Mouse (Mus musculus) forebrain, embryonic 12.5 days (tissue): Measurements from ENCODE around the gene Bnip1. TPM values are rescaled to one million over a fixed set of nuclear protein-coding genes. Genes with fewer than 3 reads are reported as not detected.

Source experiments
- ATAC-seq: fragments of 200-750 bp; cut with Nextera tagmentation; 2 replicates; pipeline ENCODE4 v1.8.0; 2017; ENCODE audit warnings: moderate TSS enrichment; ENCODE audit not compliant: low FRiP score
- H3K27ac ChIP-seq: fragments of 300-500 bp; sonication (generic); 2 replicates; pipeline ENCODE4 v1.5.1; 2016; ENCODE audit warnings: mild to moderate bottlenecking
- H3K27me3 ChIP-seq: fragments of 300-500 bp; sonication (generic); 2 replicates; pipeline ENCODE4 v1.6.1; 2016; ENCODE audit warnings: mild to moderate bottlenecking
- H3K36me3 ChIP-seq: fragments of 300-500 bp; sonication (generic); replicated peaks from 2 replicates; pipeline ENCODE4 v1.6.1; 2016; ENCODE audit warnings: mild to moderate bottlenecking
- H3K4me1 ChIP-seq: fragments of 300-500 bp; sonication (generic); 2 replicates; pipeline ENCODE4 v1.6.1; 2016
- H3K4me2 ChIP-seq: fragments of 300-500 bp; sonication (generic); 2 replicates; pipeline ENCODE4 v1.6.1; 2016; ENCODE audit warnings: mild to moderate bottlenecking, moderate library complexity
- H3K4me3 ChIP-seq: fragments of 300-500 bp; sonication (generic); replicated peaks from 2 replicates; pipeline ENCODE4 v1.5.1; 2016; ENCODE audit warnings: mild to moderate bottlenecking
- H3K9ac ChIP-seq: fragments of 300-500 bp; sonication (generic); 2 replicates; pipeline ENCODE4 v1.6.1; 2016; ENCODE audit warnings: mild to moderate bottlenecking
- H3K9me3 ChIP-seq: fragments of 300-500 bp; sonication (generic); 2 replicates; pipeline ENCODE4 v1.6.1; 2016
- WGBS: fragments of 180-500 bp; shearing (Covaris S2); methylation state at CpG from one replicate; pipeline ENCODE4 v1.1.7; 2016; 5-methylcytosine and 5-hydroxymethylcytosine counted together
- polyA plus RNA-seq: library from polyadenylated mRNA; unstranded; fragments of >200 nt; fragmentation: Nextera tagmentation; extraction: Ambion mirVana; gene quantifications from 2 replicates; pipeline ENCODE4 v1.2.1, GENCODE M21; 2016

Gene Bnip1
- polyA plus RNA-seq, 1 experiment from 2014 or later: 47.6 TPM

DNA sequence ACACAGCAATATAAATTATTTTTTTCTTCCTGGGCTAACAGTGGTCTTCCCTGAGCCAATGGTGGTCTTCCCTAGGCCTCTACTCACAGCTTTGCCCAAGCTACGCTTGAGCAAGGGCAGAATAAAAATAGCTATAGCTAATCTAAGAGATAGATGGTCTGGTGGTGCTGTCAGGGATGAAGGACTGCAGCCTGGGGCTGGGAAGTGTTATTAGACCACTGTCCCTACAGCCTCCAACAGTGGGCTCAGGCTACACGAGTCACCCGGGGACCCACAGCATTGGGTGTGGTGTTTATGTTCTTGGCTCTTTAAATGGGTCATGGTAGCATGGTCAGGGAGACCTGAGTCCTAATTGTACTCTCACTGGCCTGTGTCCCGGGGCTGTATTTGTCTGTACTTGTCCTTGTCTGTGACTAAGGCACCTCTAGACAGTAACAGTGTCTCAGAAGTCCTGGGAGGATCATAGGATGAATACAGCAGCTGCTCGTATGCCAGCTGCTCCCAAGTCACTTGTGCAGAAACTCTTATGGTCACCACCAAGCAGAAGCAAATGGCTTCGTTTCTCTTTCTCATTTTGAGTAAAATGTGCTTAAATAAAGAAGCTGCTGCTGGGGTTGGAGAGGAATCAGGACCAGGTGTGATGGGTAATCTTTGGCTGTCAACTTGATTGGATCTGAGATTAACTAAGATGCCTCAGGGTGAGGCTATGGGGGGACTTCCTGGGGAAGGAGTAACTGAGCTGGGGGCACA lies 16.7 kb downstream of the Bnip1 start:
- Histone ChIP-seq H3K4me3 (no peak overlapping the region), H3K9ac (no peak overlapping the region), H3K9me3 (no peaks in the 10 kb centered on the region), H3K4me2 (no peak overlapping the region), H3K27ac (no peak overlapping the region), H3K27me3 (no peaks in the 10 kb centered on the region), H3K36me3 (peaks cover 8% of the 10 kb centered on the region), H3K4me1 (no peaks in the 10 kb centered on the region)
- ATAC-seq: no peak
- 81% methylated on average over 6 of the region's 6 CpGs for WGBS

DNA sequence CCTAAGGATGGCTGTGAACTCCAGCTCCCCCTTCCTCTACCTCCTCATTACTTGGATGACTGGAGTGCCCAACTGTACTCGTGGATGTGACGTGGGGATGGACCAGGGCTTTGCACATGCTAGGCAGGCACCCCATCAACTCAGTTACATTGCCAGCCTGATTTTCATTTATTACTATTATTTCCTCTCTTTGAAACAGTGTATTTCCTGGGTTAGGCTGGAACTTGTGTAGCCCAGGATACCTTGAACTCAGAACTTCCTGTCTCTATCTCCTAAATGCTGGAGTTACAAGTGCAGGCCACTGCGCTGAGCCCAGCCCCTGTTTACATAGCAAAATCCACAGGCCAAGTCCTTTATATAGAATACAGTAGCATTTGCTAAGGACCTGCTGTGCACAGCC lies 22.0 kb downstream of the Bnip1 start:
- no peak for ATAC-seq
- Histone ChIP-seq H3K4me1 (no peaks in the 10 kb centered on the region), H3K36me3 (no peaks in the 10 kb centered on the region), H3K9me3 (no peaks in the 10 kb centered on the region), H3K4me3 (no peak overlapping the region), H3K27ac (no peak overlapping the region), H3K9ac (no peak overlapping the region), H3K4me2 (no peak overlapping the region), H3K27me3 (no peaks in the 10 kb centered on the region)
- 88% methylated on average over 3 of the region's 3 CpGs for WGBS

DNA sequence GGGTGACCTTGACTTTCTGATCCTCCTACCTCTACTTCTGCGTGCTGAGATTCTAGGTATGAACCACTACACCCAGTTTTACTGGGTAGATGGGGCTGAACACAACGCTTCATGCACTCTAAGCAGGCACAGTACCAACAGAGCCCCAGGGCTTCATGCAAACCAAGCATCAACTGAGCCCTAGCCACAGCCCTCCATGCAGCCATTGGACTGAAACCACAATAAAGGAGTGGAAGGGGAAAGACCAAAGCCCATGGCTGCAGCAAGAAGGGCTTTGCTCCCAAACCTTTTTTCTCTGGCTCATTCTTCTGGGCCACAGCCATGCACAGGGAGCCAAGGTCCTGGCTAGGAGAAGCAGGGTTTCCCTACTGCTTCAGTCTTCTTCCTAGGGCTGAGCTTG lies 31.7 kb downstream of the Bnip1 start:
- Histone ChIP-seq H3K9ac (no peak overlapping the region), H3K9me3 (no peaks in the 10 kb centered on the region), H3K36me3 (no peaks in the 10 kb centered on the region), H3K4me3 (no peak overlapping the region), H3K4me1 (no peaks in the 10 kb centered on the region), H3K4me2 (no peak overlapping the region), H3K27ac (no peak overlapping the region), H3K27me3 (no peaks in the 10 kb centered on the region)
- ATAC-seq: no peak
- WGBS: 72% methylated on average over 2 of the region's 2 CpGs

DNA sequence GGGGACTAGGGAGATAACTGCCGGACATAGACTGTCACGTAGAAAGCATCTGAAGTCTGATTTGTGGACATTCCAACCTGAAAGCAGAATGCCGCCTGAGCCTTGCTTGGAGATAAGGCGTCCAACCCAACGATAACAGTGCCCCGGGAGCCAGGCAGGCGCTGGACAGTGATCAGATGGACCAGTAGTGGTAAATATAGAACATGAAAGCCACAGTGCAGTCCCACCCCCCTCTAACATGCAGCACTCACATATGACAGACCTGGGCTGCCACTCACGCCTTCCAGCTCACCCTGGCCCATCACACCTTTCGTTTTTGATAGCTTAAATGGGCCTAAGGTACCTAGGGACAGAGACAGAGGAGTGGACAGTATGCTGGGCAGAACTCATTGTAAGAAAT lies 32.6 kb downstream of the Bnip1 start:
- Histone ChIP-seq H3K4me1 (no peaks in the 10 kb centered on the region), H3K9ac (no peak overlapping the region), H3K27ac (no peak overlapping the region), H3K9me3 (no peaks in the 10 kb centered on the region), H3K27me3 (no peaks in the 10 kb centered on the region; the same call in 1 of the 2 replicates), H3K4me3 (no peak overlapping the region), H3K4me2 (no peak overlapping the region), H3K36me3 (no peaks in the 10 kb centered on the region)
- ATAC-seq: no peak
- WGBS: 82% methylated on average over 9 of the region's 9 CpGs

DNA sequence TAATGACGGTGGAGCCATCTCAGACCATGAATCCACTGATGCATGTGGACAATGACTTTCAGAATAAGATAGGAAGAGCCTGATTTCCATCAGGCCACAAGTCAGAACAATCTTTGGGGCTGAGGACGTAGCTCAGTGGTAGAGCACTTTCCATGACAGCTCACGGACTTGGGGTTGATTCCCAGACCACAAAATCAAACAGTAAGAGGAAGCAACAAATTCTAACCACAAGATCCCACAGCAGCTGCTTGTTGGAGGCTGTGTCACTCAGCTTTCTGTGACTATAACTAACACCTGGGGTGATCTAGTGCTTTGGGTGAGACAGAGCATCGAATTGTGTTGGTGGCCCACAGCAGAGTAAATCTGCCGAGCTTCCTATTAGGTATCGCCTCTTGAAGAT lies 35.9 kb downstream of the Bnip1 start:
- ATAC-seq: no peak
- Histone ChIP-seq H3K27ac (no peak overlapping the region), H3K9ac (no peak overlapping the region), H3K36me3 (no peaks in the 10 kb centered on the region), H3K4me3 (no peak overlapping the region), H3K9me3 (no peaks in the 10 kb centered on the region), H3K4me1 (no peaks in the 10 kb centered on the region), H3K27me3 (no peaks in the 10 kb centered on the region; the same call in 1 of the 2 replicates), H3K4me2 (no peak overlapping the region)
- 82% methylated on average over 6 of the region's 6 CpGs for WGBS

DNA sequence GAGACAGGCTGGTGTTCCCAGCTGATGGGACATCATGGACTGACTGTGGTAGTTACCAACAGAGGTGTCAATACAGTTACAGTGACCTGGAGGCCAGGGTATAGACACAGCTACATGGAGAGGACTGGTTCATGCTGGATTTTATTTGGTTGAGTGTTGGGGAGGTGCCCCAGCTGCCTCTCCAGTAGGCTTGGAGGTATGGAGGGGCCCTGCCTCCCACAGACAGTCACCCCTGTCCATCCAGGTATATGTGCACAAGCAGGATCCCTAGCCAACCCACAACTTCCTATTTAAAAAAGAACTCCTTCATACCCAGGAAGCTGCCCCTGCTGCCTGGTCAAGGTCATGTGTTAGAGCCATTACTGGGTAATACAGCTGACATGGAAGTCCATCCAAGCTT lies 36.9 kb downstream of the Bnip1 start:
- ATAC-seq: no peak
- no peaks in the 10 kb centered on the region for H3K9me3 ChIP-seq
- no peak overlapping the region for H3K27ac ChIP-seq
- no peak overlapping the region for H3K4me3 ChIP-seq
- no peaks in the 10 kb centered on the region for H3K36me3 ChIP-seq
- no peaks in the 10 kb centered on the region; the same call in 1 of the 2 replicates for H3K27me3 ChIP-seq
- H3K4me2 ChIP-seq: no peak overlapping the region
- H3K9ac ChIP-seq: no peak overlapping the region
- H3K4me1 ChIP-seq: no peaks in the 10 kb centered on the region

DNA sequence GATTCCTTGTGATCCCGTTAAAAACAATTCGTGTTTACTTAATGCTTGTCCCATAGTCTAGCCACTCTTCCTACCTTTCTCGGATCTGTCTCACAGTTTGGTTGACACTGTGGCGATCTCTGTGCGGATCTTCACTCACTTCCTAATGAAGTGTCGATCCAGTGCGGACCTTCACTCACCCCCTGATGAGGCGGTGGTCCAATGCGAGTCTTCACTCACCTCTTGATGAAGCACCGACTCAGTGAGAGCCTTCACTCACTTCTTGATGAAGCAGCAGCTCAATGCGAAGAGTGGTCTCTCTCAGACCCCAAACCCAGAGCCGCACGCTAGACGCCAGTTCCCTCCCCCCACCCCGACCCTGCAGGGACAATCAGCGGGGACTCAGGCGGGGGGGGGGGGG lies 45.3 kb downstream of the Bnip1 start:
- Histone ChIP-seq H3K9me3 (no peaks in the 10 kb centered on the region), H3K27ac (no peak overlapping the region), H3K4me3 (no peak overlapping the region), H3K36me3 (no peaks in the 10 kb centered on the region), H3K4me2 (no peak overlapping the region), H3K4me1 (no peaks in the 10 kb centered on the region), H3K27me3 (peaks cover 13% of the 10 kb centered on the region; the same call in 1 of the 2 replicates), H3K9ac (no peak overlapping the region)
- 74% methylated on average over 15 of the region's 17 CpGs for WGBS
- ATAC-seq: no peak

DNA sequence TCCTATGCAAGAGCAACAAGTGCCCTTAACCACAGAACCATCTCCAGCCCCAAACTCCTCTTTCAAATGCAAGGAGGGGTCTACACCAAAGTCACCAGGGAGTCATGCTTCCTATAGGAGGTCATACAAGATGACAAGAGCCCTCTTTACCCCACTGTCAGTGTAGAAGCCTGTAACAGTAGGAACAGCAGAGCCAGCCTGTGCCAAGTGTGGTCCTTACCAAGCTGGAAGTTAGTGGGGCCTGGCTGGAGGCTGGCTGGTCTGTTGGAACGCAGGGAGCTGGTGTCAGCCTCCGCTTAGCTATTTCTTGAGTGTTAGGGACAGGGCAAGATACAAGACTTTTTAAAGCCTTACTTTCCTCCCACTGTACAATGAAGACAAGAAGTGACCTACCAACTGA lies 52.9 kb downstream of the Bnip1 start:
- no peak overlapping the region for H3K27ac ChIP-seq
- no peak overlapping the region for H3K4me3 ChIP-seq
- H3K9me3 ChIP-seq: no peaks in the 10 kb centered on the region
- no peaks in the 10 kb centered on the region for H3K4me1 ChIP-seq
- H3K36me3 ChIP-seq: no peaks in the 10 kb centered on the region
- H3K9ac ChIP-seq: no peak overlapping the region
- peaks cover 74% of the 10 kb centered on the region for H3K27me3 ChIP-seq
- no peak overlapping the region for H3K4me2 ChIP-seq
- ATAC-seq: no peak
- WGBS: 88% methylated on average over 2 of the region's 2 CpGs

DNA sequence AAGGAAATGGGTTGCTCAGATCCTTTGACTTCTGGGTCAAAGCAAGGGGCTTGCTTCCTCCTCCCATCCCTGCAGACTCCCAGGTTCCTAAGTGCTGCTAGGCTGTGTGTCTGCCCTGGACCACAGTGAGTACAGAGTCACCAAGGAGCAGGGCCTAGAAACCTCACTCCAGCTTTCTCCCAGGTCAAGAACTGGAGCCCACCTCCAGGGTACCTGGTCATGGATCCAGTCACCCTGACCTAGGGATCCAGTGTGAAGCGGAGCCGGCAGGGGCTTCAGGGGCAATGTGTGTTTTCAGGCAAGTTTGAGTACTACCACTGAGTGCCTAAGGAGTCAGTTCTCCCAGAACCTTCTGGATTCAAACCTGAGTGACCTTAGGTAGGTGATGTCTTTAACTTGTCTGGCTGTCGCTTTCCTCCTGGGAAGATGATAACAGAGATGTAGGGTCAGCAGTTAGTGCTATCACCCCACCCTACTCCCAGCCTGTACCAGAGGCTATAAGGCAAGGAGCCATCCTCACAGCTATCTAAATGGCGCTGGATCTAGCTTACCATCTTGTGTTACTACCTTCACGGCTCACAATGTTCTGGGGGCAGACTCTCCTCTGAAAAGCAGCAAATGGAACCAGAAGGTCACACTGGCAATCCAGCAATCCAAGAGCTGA lies 53.6 kb downstream of the Bnip1 start:
- H3K36me3 ChIP-seq: no peaks in the 10 kb centered on the region
- 75% methylated on average over 5 of the region's 5 CpGs for WGBS

DNA sequence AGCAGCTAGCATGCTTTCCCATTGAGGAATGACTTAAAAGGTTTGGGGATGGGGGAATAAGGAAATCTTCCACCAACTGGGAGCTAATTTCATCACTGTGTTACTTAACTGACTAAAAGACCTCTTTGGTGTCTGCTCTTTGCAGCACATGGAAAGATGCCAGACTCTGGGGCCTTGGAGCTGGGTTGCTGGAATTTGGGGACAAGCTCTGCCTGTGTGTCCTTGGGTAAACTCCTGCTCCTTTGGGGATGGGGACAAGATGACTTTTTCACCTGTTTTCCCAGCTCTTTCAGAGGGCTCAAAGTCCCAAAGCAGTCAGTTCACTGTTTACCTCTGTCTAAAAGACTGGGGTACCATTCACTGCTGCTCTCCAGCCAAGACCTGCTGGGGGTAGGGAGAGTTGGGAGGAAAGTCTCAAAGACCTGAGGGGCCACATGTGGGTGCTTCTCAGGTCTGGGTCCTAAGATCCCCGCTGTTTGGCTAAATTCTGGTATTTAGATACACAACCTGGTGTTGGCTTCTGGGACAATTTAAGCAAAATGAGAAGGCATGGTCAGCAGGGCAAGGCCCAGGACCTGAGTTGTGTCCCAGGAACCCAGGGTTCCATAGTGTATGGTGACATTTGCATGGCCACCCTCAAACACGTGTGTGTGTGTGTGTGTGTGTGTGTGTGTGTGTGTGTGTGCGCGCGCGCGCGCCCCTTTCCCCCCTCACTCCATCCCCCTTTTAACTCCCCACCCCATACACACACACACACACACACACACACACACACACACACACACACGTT lies 54.3 kb downstream of the Bnip1 start:
- H3K27ac ChIP-seq: no peak overlapping the region
- no peak overlapping the region for H3K9ac ChIP-seq
- ATAC-seq: no peak
- whole genome bisulfite sequencing: 27% methylated on average over 5 of the region's 9 CpGs
- H3K4me3 ChIP-seq: no peak overlapping the region
- no peaks in the 10 kb centered on the region for H3K36me3 ChIP-seq
- no peaks in the 10 kb centered on the region for H3K9me3 ChIP-seq
- H3K4me1 ChIP-seq: peaks cover 6% of the 10 kb centered on the region; the same call in 1 of the 2 replicates
- no peak overlapping the region for H3K4me2 ChIP-seq
- peaks cover 82% of the 10 kb centered on the region for H3K27me3 ChIP-seq

More for the DNA sequence above, 53.6 kb downstream of the Bnip1 start:
- H3K27me3 ChIP-seq: peaks cover 74% of the 10 kb centered on the region
- H3K9ac ChIP-seq: no peak overlapping the region
- H3K4me1 ChIP-seq: peaks cover 6% of the 10 kb centered on the region; the same call in 1 of the 2 replicates
- no peak overlapping the region for H3K27ac ChIP-seq
- H3K9me3 ChIP-seq: no peaks in the 10 kb centered on the region
- no peak overlapping the region for H3K4me3 ChIP-seq
- H3K4me2 ChIP-seq: no peak overlapping the region
- ATAC-seq: no peak

DNA sequence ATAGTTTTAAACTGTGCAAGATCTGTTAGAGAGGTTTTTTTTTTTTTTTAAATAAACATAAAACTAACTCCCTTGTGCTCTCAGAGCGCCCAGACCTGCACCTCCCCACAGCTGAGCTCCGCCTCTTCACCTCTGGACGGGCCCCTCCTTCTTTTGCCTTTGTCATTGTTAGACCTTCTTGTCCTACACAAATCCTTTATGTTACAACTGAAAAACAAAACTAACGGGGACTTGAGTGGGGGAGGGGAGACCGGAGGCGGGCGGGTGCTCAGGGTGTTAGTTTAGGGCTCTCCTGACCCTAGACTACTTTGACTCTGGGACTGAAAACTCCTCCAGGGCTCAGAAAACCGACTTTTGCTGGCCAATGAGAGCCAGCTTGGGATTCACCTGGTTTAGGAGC lies 55.1 kb downstream of the Bnip1 start:
- peaks cover 6% of the 10 kb centered on the region; the same call in 1 of the 2 replicates for H3K4me1 ChIP-seq
- H3K9me3 ChIP-seq: no peaks in the 10 kb centered on the region
- no peaks in the 10 kb centered on the region for H3K36me3 ChIP-seq
- H3K27me3 ChIP-seq: peaks cover 90% of the 10 kb centered on the region
- no peak overlapping the region for H3K9ac ChIP-seq
- no peak for ATAC-seq
- WGBS: 4% methylated on average over 8 of the region's 8 CpGs
- H3K4me3 ChIP-seq: no peak overlapping the region
- H3K4me2 ChIP-seq: no peak overlapping the region
- H3K27ac ChIP-seq: no peak overlapping the region

DNA sequence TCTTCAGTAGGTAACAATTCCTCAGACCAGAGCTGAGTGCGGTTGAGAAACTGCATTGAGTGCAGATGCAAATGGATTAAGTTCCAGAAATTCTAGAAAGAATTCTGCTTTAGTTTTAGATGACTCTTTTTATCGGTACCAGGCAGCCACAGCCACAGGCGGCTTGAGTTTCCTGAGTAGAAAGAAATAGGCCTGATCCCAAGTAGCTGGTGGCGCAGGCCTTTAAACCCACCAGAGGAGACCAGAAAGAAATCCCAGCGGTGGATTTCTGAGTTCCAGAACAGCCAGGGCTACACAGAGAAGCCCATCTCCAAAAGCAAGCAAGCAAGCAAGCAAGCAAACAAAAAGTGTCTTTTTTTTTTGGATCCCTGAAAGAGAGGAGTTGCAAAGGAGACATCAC lies 55.5 kb downstream of the Bnip1 start:
- Histone ChIP-seq H3K27ac (no peak overlapping the region), H3K9ac (no peak overlapping the region), H3K27me3 (peaks cover 94% of the 10 kb centered on the region), H3K4me2 (no peak overlapping the region), H3K4me3 (no peak overlapping the region), H3K36me3 (no peaks in the 10 kb centered on the region), H3K4me1 (peaks cover 6% of the 10 kb centered on the region; the same call in 1 of the 2 replicates), H3K9me3 (no peaks in the 10 kb centered on the region)
- no peak for ATAC-seq
- 8% methylated on average over 5 of the region's 5 CpGs for WGBS
